Mouse (Mus musculus) adrenal gland (tissue): ENCODE results near the gene Synj2bp.
"Not testable (repeated sequence)": the region's sequence is repeated elsewhere in the genome, so short reads cannot be mapped to it uniquely, and the experiment has no call there.

ENCODE experiments used
- intact Hi-C: fragments of 180-260 bp; cut with DNase I; formaldehyde crosslinking; loops from one replicate; pipeline ENCODE4 v1.15.1; 2025
- long read RNA-seq, 2 experiments: library from polyadenylated mRNA; unstranded; transcript quantifications; one replicate each; pipeline ENCODE4 v2.0.0; 2020; ENCODE audit warnings: borderline replicate concordance in 1 of 2; ENCODE audit not compliant: insufficient replicate concordance in 1 of 2

The Synj2bp gene
- long read RNA-seq, experiment 1, full-length matches to known transcripts = 39 of 46 reads
- long read RNA-seq, experiment 1, partial matches to known transcripts = 1 of 46 reads
- long read RNA-seq, experiment 1, other reads (novel, unspliced or antisense) = 6 of 46 reads
- long read RNA-seq, experiment 2, full-length matches to known transcripts = 41 of 48 reads
- long read RNA-seq, experiment 2, partial matches to known transcripts = 0 of 48 reads
- long read RNA-seq, experiment 2, other reads (novel, unspliced or antisense) = 7 of 48 reads

DNA sequence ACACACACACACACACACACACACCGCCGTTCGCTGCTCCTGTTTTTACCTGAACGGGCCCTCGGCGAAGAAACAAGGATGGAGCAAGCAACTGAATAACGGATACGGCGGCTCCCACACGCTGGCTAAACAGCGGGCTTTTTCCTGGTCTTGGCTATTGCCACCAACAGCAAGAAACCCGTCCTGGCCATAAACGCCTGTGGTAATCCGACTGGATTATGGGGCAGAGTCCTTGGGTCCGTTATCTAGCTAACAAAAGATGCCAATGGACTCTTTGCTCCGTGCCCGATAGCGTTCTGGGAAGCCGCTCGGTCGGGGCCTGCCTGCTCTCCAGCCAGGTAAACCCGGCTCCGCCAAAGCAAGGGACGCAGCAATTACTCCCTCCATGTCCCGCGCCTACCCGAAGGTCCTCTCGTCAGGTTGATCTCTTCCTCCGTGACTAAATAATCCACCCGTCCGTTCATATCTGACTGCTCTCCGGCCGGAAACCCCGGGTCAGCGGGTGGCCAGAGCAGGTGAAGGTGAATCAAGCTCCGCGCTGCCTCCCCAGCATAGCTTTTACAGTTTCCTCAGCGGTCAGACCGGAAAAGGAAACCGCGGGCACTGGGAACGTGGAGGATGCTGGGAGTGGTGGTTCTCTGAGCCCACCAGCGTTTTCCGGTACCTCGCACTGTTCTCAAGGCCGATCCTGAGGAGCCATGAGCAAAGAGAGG, at the start of gene Synj2bp, which contains the start of gene Gm20498:
Synj2bp (minus strand) TSS at position 596 of the 713 bp plus-strand sequence.
Gm20498 (minus strand) TSS at position 590 of the 713 bp plus-strand sequence.
- intact Hi-C loops = loop anchor here (5.0 kb wide), 1 partner anchor 60 kb away; no protein-coding TSS in a partner anchor

GRCm38 (mm10) chr12:81568374-81568773, 35.7 kb upstream of the Synj2bp start, which contains the start of gene Adam21:
Gene Adam21 (minus strand): TSS chr12:81568474.
- intact Hi-C loops = no loop called here

DNA sequence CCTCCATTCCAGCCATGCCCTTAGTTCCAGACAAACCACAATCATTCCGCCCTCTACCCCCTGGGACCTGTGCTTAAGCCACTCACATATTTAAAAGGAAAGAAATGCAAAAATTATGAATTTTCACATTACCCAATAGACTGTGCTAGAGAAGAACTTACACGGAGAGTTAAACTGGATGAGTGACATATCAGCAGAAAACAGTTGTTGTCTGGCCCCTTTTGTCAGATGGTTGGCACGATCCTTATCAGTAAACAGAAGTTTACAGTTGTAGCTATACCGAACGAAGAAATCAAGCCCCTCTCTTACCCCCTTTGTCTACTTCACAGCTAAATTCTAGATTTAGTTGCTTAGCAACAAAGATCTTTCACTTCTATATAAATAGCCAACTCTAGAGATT, 35.2 kb upstream of the Synj2bp start:
- intact Hi-C loops = no loop called here

- intact Hi-C loops = no loop called here
Measured at GRCm38 (mm10) chr12:81564173-81564572, 31.5 kb upstream of the Synj2bp start.

GRCm38 (mm10) chr12:81549286-81549685, 16.6 kb upstream of the Synj2bp start:
- intact Hi-C loops = no loop called here

- intact Hi-C loops = no loop called here
Measured at GRCm38 (mm10) chr12:81547163-81547562, 14.5 kb upstream of the Synj2bp start.

GRCm38 (mm10) chr12:81533029-81533419, 313 bp upstream of the Synj2bp start:
- intact Hi-C loops = loop anchor here (5.0 kb wide), 1 partner anchor 59 kb away; no protein-coding TSS in a partner anchor

DNA sequence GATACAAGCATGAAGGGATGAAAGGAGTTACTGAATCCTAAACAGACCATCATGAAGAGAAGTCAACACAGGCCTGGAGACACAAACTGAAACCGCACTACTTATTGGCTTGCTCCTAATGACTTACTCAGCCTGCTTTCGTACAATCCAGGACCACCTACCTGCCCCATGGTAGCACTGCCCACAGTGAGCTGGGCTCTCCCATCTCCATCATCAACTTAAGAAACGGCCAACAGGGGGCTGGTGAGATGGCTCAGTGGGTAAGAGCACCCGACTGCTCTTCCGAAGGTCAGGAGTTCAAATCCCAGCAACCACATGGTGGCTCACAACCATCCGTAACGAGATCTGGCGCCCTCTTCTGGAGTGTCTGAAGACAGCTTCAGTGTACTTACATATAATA, 2.1 kb downstream of the Synj2bp start:
- intact Hi-C loops = loop anchor here (5.0 kb wide), 1 partner anchor 62 kb away; no protein-coding TSS in a partner anchor

- intact Hi-C loops = not testable (repeated sequence)
Measured at GRCm38 (mm10) chr12:81496906-81497305, 35.8 kb downstream of the Synj2bp start.

DNA sequence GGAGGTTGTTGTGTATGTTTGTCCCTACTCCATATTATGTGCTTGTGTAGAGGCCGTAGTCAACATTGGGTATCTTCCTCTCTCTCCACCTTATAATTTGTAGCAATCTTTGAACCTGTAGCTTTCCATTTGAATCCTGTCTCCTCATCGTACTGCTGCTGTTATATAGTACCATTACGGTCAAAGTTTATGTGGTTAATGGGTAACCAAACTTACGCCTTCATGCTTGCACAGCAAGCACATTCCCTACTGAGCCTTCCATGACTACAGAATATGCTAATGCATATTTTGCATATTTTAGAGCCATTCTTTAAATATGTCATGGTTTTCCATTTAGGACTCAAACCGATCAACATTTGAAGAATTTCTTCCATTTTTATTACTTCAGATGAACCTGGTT, 42.2 kb downstream of the Synj2bp start:
- intact Hi-C loops = no loop called here

GRCm38 (mm10) chr12:81485311-81485710, 47.4 kb downstream of the Synj2bp start:
- intact Hi-C loops = loop anchor here (5.0 to 10.0 kb wide), 2 partner anchors 42 to 109 kb away; partner anchors contain the start of gene Med6

- intact Hi-C loops = loop anchor here (5.0 to 10.0 kb wide), 2 partner anchors 43 to 110 kb away; partner anchors contain the start of gene Med6
Measured at GRCm38 (mm10) chr12:81484727-81485191, 48.0 kb downstream of the Synj2bp start, which contains the start of gene Cox16. Gene Cox16 (minus strand): TSS chr12:81485127.

DNA sequence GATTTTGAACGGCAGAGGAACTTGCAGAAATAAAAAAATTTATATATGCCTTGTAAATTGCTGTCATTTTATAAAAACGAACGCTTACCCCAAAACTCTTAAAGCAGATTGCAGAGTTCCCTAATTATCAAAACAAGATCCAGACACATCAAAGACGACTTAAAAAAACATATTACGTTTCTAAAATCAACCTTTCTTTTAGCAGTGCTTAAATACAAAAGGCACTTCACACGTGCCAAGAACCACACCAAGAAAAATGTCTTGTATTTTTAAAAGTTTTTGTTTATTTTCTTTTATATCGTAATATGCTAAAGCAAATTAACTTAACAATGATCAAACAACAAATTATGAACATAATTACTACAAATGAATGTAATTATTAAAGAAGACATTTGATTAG, 48.5 kb downstream of the Synj2bp start:
- intact Hi-C loops = loop anchor here (10.0 kb wide), 1 partner anchor 111 kb away; the partner anchor contains the start of gene Med6

- intact Hi-C loops = loop anchor here (10.0 kb wide), 1 partner anchor 111 kb away; the partner anchor contains the start of gene Med6
Measured at GRCm38 (mm10) chr12:81483656-81484055, 49.1 kb downstream of the Synj2bp start.

DNA sequence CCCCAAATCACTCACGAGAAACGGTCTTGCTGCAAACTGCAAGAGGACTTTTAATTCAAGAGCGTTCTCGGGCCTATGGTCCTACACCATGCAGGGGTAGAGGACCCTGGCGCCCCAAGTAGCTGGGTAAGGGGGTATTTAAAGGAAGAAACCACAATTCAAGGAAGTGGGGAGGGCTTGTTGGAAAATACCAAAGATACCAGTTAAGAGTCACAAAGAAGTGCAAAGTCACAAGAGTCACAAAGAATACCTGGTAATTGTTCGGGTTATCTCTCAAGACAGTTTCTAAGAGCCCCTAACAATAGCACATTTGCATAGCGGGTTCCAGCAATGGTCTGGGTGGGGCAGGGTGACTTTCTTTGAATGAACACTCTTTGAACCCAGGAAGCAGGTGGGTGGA, 73.7 kb downstream of the Synj2bp start:
- intact Hi-C loops = not testable (repeated sequence)
